31 mouse cellular contexts compared by ENCODE assay signal in the genomic region with DNA sequence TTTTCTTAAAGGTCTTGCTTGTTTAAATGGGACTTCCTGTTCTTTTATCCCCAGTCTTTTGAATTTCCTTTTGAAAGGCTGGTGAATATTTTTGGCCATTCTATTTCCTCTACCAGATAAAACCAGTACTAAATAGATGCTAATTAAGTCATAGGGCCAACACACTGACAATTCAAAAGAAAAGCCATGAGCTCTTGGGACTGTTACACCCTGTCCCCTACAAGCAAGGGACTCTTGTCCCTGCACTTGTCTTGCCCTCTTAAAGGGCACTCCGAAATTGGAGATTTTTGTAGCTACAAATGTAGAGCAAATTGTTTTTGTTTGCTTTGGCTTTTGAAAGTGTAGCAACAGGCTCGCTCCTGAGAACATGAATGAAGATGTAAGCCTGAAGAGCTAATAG. TPM values are rescaled to one million over a fixed set of nuclear protein-coding genes. Genes with fewer than 3 reads are reported as not detected.
"Had no signal": no experiment of that assay in that cellular context is flagged by ENCODE, and none has a peak within 500 bp of the region (broad histone marks: within the 10 kb centered on the region; RNA-seq: fewer than 3 reads in every experiment).

No protein-coding gene starts in this region.

- H3K9ac ChIP-seq: limb, embryonic 13.5 days; liver, embryonic 12.5 days; liver, embryonic 15.5 days; lung, embryonic 15.5 days; stomach, embryonic 15.5 days had no signal

- ATAC-seq: liver, embryonic 12.5 days had no signal

- H3K4me2 ChIP-seq: limb, embryonic 13.5 days; liver, embryonic 12.5 days; liver, embryonic 15.5 days; lung, embryonic 15.5 days; midbrain, embryonic 11.5 days; stomach, embryonic 15.5 days had no signal

- H3K27me3 ChIP-seq: limb, embryonic 13.5 days; liver, embryonic 12.5 days; liver, embryonic 15.5 days; lung, embryonic 15.5 days; stomach, embryonic 15.5 days had no signal

- H3K9me3 ChIP-seq: limb, embryonic 10.5 days; limb, embryonic 13.5 days; liver, embryonic 12.5 days; liver, embryonic 15.5 days; lung, embryonic 15.5 days; stomach, embryonic 15.5 days had no signal

- H3K27ac ChIP-seq: limb, embryonic 10.5 days; limb, embryonic 13.5 days; liver, embryonic 12.5 days; liver, embryonic 15.5 days; lung, embryonic 15.5 days; stomach, embryonic 15.5 days had no signal

- DNase-seq: kidney, adult 18-20 months; kidney, adult 9 months; kidney, postnatal 14 days; kidney, postnatal 4 days; layer of hippocampus, postnatal 36 days; liver; lung, adult 18-20 months; lung, postnatal 10 days; lung, postnatal 4 days; midbrain, embryonic 14.5 days; right cerebral cortex, postnatal 14 days; spleen, adult 18-20 months; thymus, postnatal 25 days had no signal

- H3K36me3 ChIP-seq: limb, embryonic 10.5 days; limb, embryonic 13.5 days; liver, embryonic 12.5 days; liver, embryonic 15.5 days; lung, embryonic 15.5 days; stomach, embryonic 15.5 days had no signal

- H3K4me1 ChIP-seq: limb, embryonic 10.5 days; limb, embryonic 13.5 days; liver, embryonic 12.5 days; liver, embryonic 15.5 days; lung, embryonic 15.5 days; stomach, embryonic 15.5 days had no signal

- H3K4me3 ChIP-seq: limb, embryonic 10.5 days; limb, embryonic 13.5 days; liver, embryonic 12.5 days; liver, embryonic 15.5 days; lung, embryonic 15.5 days; stomach, embryonic 15.5 days had no signal

RNA-seq across cellular contexts. Expression of gene Gm5426, which starts 41.8 kb away (rescaled TPM):
- total RNA-seq: layer of hippocampus, adult 18-20 months; layer of hippocampus, postnatal 10 days; layer of hippocampus, postnatal 36 days; left cerebral cortex, adult 8-10 months; left cerebral cortex, postnatal 14 days; megakaryocyte progenitor cell, adult 5-6 weeks; megakaryocyte-erythroid progenitor cell, adult 5-6 weeks; midbrain, postnatal 0 days had no signal
- polyA plus RNA-seq: kidney, embryonic 16.5 days; limb, embryonic 10.5 days; limb, embryonic 13.5 days; liver, embryonic 12.5 days; liver, embryonic 15.5 days; lung, embryonic 15.5 days; midbrain, embryonic 11.5 days; midbrain, embryonic 14.5 days; midbrain, postnatal 0 days; neural tube, embryonic 11.5 days; neural tube, embryonic 14.5 days; stomach, embryonic 15.5 days; thymus, postnatal 0 days had no signal
